Mouse (Mus musculus) liver, embryonic 14.5 days (tissue): ENCODE measurements around the gene Slc22a14.

Experiments
- CTCF ChIP-seq: IDR thresholded peaks from 2 replicates; pipeline ENCODE4 v1.5.1; 2016; ENCODE audit warnings: antibody characterized with exemption, low read depth, control low read depth
- EP300 ChIP-seq: IDR thresholded peaks from 2 replicates; pipeline ENCODE4 v1.6.1; 2016; ENCODE audit warnings: antibody characterized with exemption, low read depth

- no peak for TF ChIP-seq CTCF
- no peak for TF ChIP-seq EP300
These were observed 37.9 kb upstream of the Slc22a14 start for GRCm38 (mm10) chr9:119403236-119403641.
